Mouse (Mus musculus): ENCODE measurements at regions not wholly inside any gene's neighbourhood (a gene's known extent, or its start where the extent isn't known, plus 50 kb on each side); places are given as distances from the start of the nearest gene placed in this dataset.

GRCm38 (mm10) chr15:51536317-51536716 lies 2348.4 kb upstream of the Gm7489 start:
- ATAC-seq (replicated peaks) = no peak
- Histone ChIP-seq H3K4me1 (no peaks in the 10 kb centered on the region), H3K4me2 (replicated peaks) (no peak overlapping the region), H3K36me3 (no peaks in the 10 kb centered on the region), H3K9ac (replicated peaks) (no peak overlapping the region), H3K9me3 (no peaks in the 10 kb centered on the region), H3K27ac (replicated peaks) (no peak overlapping the region), H3K27me3 (no peaks in the 10 kb centered on the region), H3K4me3 (no peak overlapping the region)
- 50% methylated on average over 5 of the region's 5 CpGs for WGBS

GRCm38 (mm10) chr15:51551216-51551775 lies 2333.4 kb upstream of the Gm7489 start:
- ATAC-seq (replicated peaks) = no peak
- no peaks in the 10 kb centered on the region for H3K9me3 ChIP-seq
- no peak overlapping the region for H3K27ac ChIP-seq (replicated peaks)
- no peaks in the 10 kb centered on the region for H3K27me3 ChIP-seq
- H3K36me3 ChIP-seq = no peaks in the 10 kb centered on the region
- H3K4me1 ChIP-seq = no peaks in the 10 kb centered on the region
- H3K4me2 ChIP-seq (replicated peaks) = no peak overlapping the region
- 86% methylated on average over 4 of the region's 4 CpGs for WGBS
- H3K4me3 ChIP-seq = no peak overlapping the region
- H3K9ac ChIP-seq (replicated peaks) = no peak overlapping the region

- H3K27ac ChIP-seq (replicated peaks) = no peak overlapping the region
- H3K9me3 ChIP-seq = no peaks in the 10 kb centered on the region
- H3K4me2 ChIP-seq (replicated peaks) = no peak overlapping the region
- no peak overlapping the region for H3K4me3 ChIP-seq
- H3K9ac ChIP-seq (replicated peaks) = no peak overlapping the region
- no peaks in the 10 kb centered on the region for H3K36me3 ChIP-seq
- no peak for ATAC-seq (replicated peaks)
- no peaks in the 10 kb centered on the region for H3K27me3 ChIP-seq
- H3K4me1 ChIP-seq = no peaks in the 10 kb centered on the region
Measured at GRCm38 (mm10) chr15:51558215-51558614, 2326.5 kb upstream of the Gm7489 start.

- H3K4me1 ChIP-seq = no peaks in the 10 kb centered on the region
- H3K36me3 ChIP-seq = no peaks in the 10 kb centered on the region
- no peak overlapping the region for H3K9ac ChIP-seq (replicated peaks)
- 68% methylated on average over 3 of the region's 3 CpGs for WGBS
- no peaks in the 10 kb centered on the region for H3K27me3 ChIP-seq
- no peaks in the 10 kb centered on the region for H3K9me3 ChIP-seq
- no peak overlapping the region for H3K4me2 ChIP-seq (replicated peaks)
- no peak for ATAC-seq (replicated peaks)
- H3K27ac ChIP-seq (replicated peaks) = no peak overlapping the region
- no peak overlapping the region for H3K4me3 ChIP-seq
Measured at GRCm38 (mm10) chr15:51565543-51565942, 2319.2 kb upstream of the Gm7489 start.

GRCm38 (mm10) chr15:51570631-51571030 lies 2314.1 kb upstream of the Gm7489 start:
- no peak overlapping the region for H3K4me2 ChIP-seq (replicated peaks)
- no peak overlapping the region for H3K4me3 ChIP-seq
- no peak overlapping the region for H3K9ac ChIP-seq (replicated peaks)
- 100% methylated on average over 1 of the region's 1 CpGs for WGBS
- no peak for ATAC-seq (replicated peaks)
- no peaks in the 10 kb centered on the region for H3K27me3 ChIP-seq
- H3K9me3 ChIP-seq = no peaks in the 10 kb centered on the region
- H3K36me3 ChIP-seq = no peaks in the 10 kb centered on the region
- no peaks in the 10 kb centered on the region for H3K4me1 ChIP-seq
- H3K27ac ChIP-seq (replicated peaks) = no peak overlapping the region

- no peak overlapping the region for H3K27ac ChIP-seq (replicated peaks)
- H3K36me3 ChIP-seq = no peaks in the 10 kb centered on the region
- H3K9me3 ChIP-seq = no peaks in the 10 kb centered on the region
- 78% methylated on average over 8 of the region's 8 CpGs for WGBS
- ATAC-seq (replicated peaks) = no peak
- H3K27me3 ChIP-seq = no peaks in the 10 kb centered on the region
- H3K4me2 ChIP-seq (replicated peaks) = no peak overlapping the region
- no peak overlapping the region for H3K4me3 ChIP-seq
- H3K4me1 ChIP-seq = no peaks in the 10 kb centered on the region
- H3K9ac ChIP-seq (replicated peaks) = no peak overlapping the region
Measured at GRCm38 (mm10) chr15:51574538-51575105, 2310.1 kb upstream of the Gm7489 start.

- H3K4me2 ChIP-seq (replicated peaks) = no peak overlapping the region
- H3K9ac ChIP-seq (replicated peaks) = no peak overlapping the region
- WGBS = 88% methylated on average over 1 of the region's 1 CpGs
- ATAC-seq (replicated peaks) = no peak
- H3K36me3 ChIP-seq = no peaks in the 10 kb centered on the region
- no peaks in the 10 kb centered on the region for H3K27me3 ChIP-seq
- H3K27ac ChIP-seq (replicated peaks) = no peak overlapping the region
- no peak overlapping the region for H3K4me3 ChIP-seq
- no peaks in the 10 kb centered on the region for H3K9me3 ChIP-seq
- no peaks in the 10 kb centered on the region for H3K4me1 ChIP-seq
Measured at GRCm38 (mm10) chr15:51583636-51584035, 2301.1 kb upstream of the Gm7489 start.

GRCm38 (mm10) chr15:51586146-51586545 lies 2298.6 kb upstream of the Gm7489 start:
- H3K9ac ChIP-seq (replicated peaks) = no peak overlapping the region
- 82% methylated on average over 5 of the region's 5 CpGs for WGBS
- H3K4me3 ChIP-seq = no peak overlapping the region
- ATAC-seq (replicated peaks) = no peak
- no peak overlapping the region for H3K27ac ChIP-seq (replicated peaks)
- no peaks in the 10 kb centered on the region for H3K27me3 ChIP-seq
- H3K36me3 ChIP-seq = no peaks in the 10 kb centered on the region
- H3K9me3 ChIP-seq = no peaks in the 10 kb centered on the region
- no peaks in the 10 kb centered on the region for H3K4me1 ChIP-seq
- no peak overlapping the region for H3K4me2 ChIP-seq (replicated peaks)

- Histone ChIP-seq H3K9ac (replicated peaks) (no peak overlapping the region), H3K9me3 (no peaks in the 10 kb centered on the region), H3K36me3 (no peaks in the 10 kb centered on the region), H3K27me3 (no peaks in the 10 kb centered on the region), H3K27ac (replicated peaks) (no peak overlapping the region), H3K4me3 (no peak overlapping the region; the same call in 1 of the 2 replicates), H3K4me2 (replicated peaks) (peak overlapping the region; percentile 18), H3K4me1 (peaks cover 15% of the 10 kb centered on the region)
- 38% methylated on average over 17 of the region's 17 CpGs for WGBS
- peak; percentile 61 for ATAC-seq (replicated peaks)
Measured at GRCm38 (mm10) chr15:51591406-51592068, 2293.2 kb upstream of the Gm7489 start.

- H3K27me3 ChIP-seq = no peaks in the 10 kb centered on the region
- 33% methylated on average over 9 of the region's 9 CpGs for WGBS
- ATAC-seq (replicated peaks) = peak; percentile 64
- no peaks in the 10 kb centered on the region for H3K36me3 ChIP-seq
- peak overlapping the region; percentile 18 for H3K4me2 ChIP-seq (replicated peaks)
- H3K4me3 ChIP-seq = no peak overlapping the region; the same call in 1 of the 2 replicates
- peaks cover 15% of the 10 kb centered on the region for H3K4me1 ChIP-seq
- H3K9ac ChIP-seq (replicated peaks) = no peak overlapping the region
- no peaks in the 10 kb centered on the region for H3K9me3 ChIP-seq
- no peak overlapping the region for H3K27ac ChIP-seq (replicated peaks)
Measured at GRCm38 (mm10) chr15:51592069-51592435, 2292.7 kb upstream of the Gm7489 start.

GRCm38 (mm10) chr15:51592511-51593498 lies 2291.9 kb upstream of the Gm7489 start:
- Histone ChIP-seq H3K36me3 (no peaks in the 10 kb centered on the region), H3K9me3 (no peaks in the 10 kb centered on the region), H3K27ac (replicated peaks) (no peak overlapping the region), H3K4me1 (peaks cover 15% of the 10 kb centered on the region), H3K4me2 (replicated peaks) (no peak overlapping the region), H3K4me3 (no peak overlapping the region), H3K9ac (replicated peaks) (no peak overlapping the region), H3K27me3 (no peaks in the 10 kb centered on the region)
- 0 out of 2 replicates have a peak, but pooled peaks have one; percentile 12 for ATAC-seq (replicated peaks)
- WGBS = 76% methylated on average over 13 of the region's 13 CpGs

GRCm38 (mm10) chr15:51594060-51594459 lies 2290.6 kb upstream of the Gm7489 start:
- H3K4me1 ChIP-seq = peaks cover 15% of the 10 kb centered on the region
- no peak for ATAC-seq (replicated peaks)
- H3K4me2 ChIP-seq (replicated peaks) = no peak overlapping the region
- no peaks in the 10 kb centered on the region for H3K27me3 ChIP-seq
- no peaks in the 10 kb centered on the region for H3K9me3 ChIP-seq
- no peaks in the 10 kb centered on the region for H3K36me3 ChIP-seq
- WGBS = 86% methylated on average over 5 of the region's 5 CpGs
- H3K9ac ChIP-seq (replicated peaks) = no peak overlapping the region
- H3K4me3 ChIP-seq = no peak overlapping the region
- no peak overlapping the region for H3K27ac ChIP-seq (replicated peaks)
